Mouse (Mus musculus): ENCODE measurements around the gene Gm5737. TPM values are rescaled to one million over a fixed set of nuclear protein-coding genes. Genes with fewer than 3 reads are reported as not detected.

Gene Gm5737
- total and polyA plus RNA-seq, 2 experiments from 2014 or later: not detected

GRCm38 (mm10) chr7:120861488-120862047 is 49.4 kb downstream of the Gm5737 start:
- no peak for ATAC-seq (ENCODE audit: low FRiP score)
- Histone ChIP-seq H3K27ac (ENCODE audit: low read depth, low read length) (no peak overlapping the region), H3K36me3 (ENCODE audit: insufficient read depth, low read length) (0 out of 2 replicates have a peak, but pooled peaks cover 2% of the 10 kb centered on the region), H3K9me3 (ENCODE audit: low read length) (no peaks in the 10 kb centered on the region), H3K4me2 (ENCODE audit: low read depth, low read length, poor library complexity, severe bottlenecking) (no peak overlapping the region), H3K9ac (replicated peaks; ENCODE audit: low read length, poor library complexity, severe bottlenecking) (no peak overlapping the region), H3K4me3 (ENCODE audit: low read depth, low read length) (no peak overlapping the region), H3K27me3 (ENCODE audit: insufficient read depth, low read length) (no peaks in the 10 kb centered on the region), H3K4me1 (ENCODE audit: insufficient read depth, low read length) (peaks cover 2% of the 10 kb centered on the region; the same call in 1 of the 2 replicates)
- WGBS: 63% methylated on average over 2 of the region's 2 CpGs
- no peak for DNase-seq (ENCODE audit: low spot score)
- TF ChIP-seq CTCF (IDR thresholded peaks at IDR 0.05): no peak

GRCm38 (mm10) chr7:120862196-120862595 is 50.0 kb downstream of the Gm5737 start:
- no peak for ATAC-seq (ENCODE audit: low FRiP score)
- WGBS: 26% methylated on average over 3 of the region's 3 CpGs
- no peak overlapping the region for H3K27ac ChIP-seq (ENCODE audit: low read depth, low read length)

GRCm38 (mm10) chr7:120862626-120863025 is 50.5 kb downstream of the Gm5737 start:
- Histone ChIP-seq H3K4me1 (ENCODE audit: insufficient read depth, low read length) (peaks cover 2% of the 10 kb centered on the region; the same call in 1 of the 2 replicates), H3K4me3 (ENCODE audit: low read depth, low read length) (no peak overlapping the region), H3K9ac (replicated peaks; ENCODE audit: low read length, poor library complexity, severe bottlenecking) (no peak overlapping the region), H3K27me3 (ENCODE audit: insufficient read depth, low read length) (no peaks in the 10 kb centered on the region), H3K4me2 (ENCODE audit: low read depth, low read length, poor library complexity, severe bottlenecking) (no peak overlapping the region), H3K27ac (ENCODE audit: low read depth, low read length) (no peak overlapping the region), H3K9me3 (ENCODE audit: low read length) (no peaks in the 10 kb centered on the region), H3K36me3 (ENCODE audit: insufficient read depth, low read length) (0 out of 2 replicates have a peak, but pooled peaks cover 2% of the 10 kb centered on the region)
- ATAC-seq (ENCODE audit: low FRiP score) (no peak), DNase-seq (ENCODE audit: low spot score) (no peak)
- TF ChIP-seq CTCF (IDR thresholded peaks at IDR 0.05): no peak
- 65% methylated on average over 7 of the region's 7 CpGs for WGBS

More at GRCm38 (mm10) chr7:120862196-120862595, 50.0 kb downstream of the Gm5737 start:
- H3K4me2 ChIP-seq (ENCODE audit: low read depth, low read length, poor library complexity, severe bottlenecking): no peak overlapping the region
- no peak overlapping the region for H3K4me3 ChIP-seq (ENCODE audit: low read depth, low read length)
- no peaks in the 10 kb centered on the region for H3K9me3 ChIP-seq (ENCODE audit: low read length)
- no peak for TF ChIP-seq CTCF (IDR thresholded peaks at IDR 0.05)
- H3K9ac ChIP-seq (replicated peaks; ENCODE audit: low read length, poor library complexity, severe bottlenecking): no peak overlapping the region
- H3K36me3 ChIP-seq (ENCODE audit: insufficient read depth, low read length): 0 out of 2 replicates have a peak, but pooled peaks cover 2% of the 10 kb centered on the region
- DNase-seq (ENCODE audit: low spot score): no peak
- H3K27me3 ChIP-seq (ENCODE audit: insufficient read depth, low read length): no peaks in the 10 kb centered on the region
- H3K4me1 ChIP-seq (ENCODE audit: insufficient read depth, low read length): peaks cover 2% of the 10 kb centered on the region; the same call in 1 of the 2 replicates

DNA sequence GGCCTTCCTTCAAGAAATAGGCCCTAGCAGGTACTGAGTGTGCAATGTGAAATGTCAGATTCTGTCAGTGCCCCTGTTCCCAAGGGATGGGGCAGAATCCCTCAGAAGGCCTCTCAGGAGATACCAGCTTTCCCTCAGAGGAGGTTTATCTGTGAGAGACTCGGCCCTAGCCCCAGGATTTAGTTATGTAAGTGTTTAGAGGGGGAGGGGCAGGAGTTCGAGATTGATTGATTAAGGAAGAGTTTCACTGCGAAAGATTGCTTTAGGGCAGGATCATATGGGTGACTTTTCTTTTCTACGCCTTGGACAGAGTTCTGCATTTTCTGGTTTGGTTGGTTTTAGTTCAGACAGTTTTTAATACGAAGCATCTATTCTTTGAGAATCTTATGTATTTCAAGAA is 51.3 kb downstream of the Gm5737 start:
- WGBS: 60% methylated on average over 5 of the region's 5 CpGs
- H3K4me2 ChIP-seq (ENCODE audit: low read depth, low read length, poor library complexity, severe bottlenecking): no peak overlapping the region

DNA sequence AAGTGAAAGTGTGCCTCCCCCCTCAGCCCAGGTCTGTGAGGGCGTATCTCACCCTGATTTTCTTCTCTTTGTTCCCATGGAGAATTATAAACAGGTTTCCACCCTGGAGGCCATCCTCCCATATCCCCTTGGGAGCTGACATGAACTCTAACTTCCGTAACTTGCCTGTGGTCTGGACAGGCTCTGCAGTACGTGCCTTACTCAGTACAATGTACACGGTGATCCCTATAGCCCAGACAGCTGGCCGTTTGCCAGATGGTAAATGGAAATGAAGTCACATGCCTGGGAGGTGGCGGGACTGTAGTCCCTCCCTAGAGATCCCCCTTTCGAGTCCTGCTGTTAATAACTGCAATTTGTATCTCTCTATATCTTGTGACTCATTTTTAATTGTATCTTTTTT is 52.9 kb downstream of the Gm5737 start:
- 15% methylated on average over 7 of the region's 7 CpGs for WGBS
- Histone ChIP-seq H3K9me3 (ENCODE audit: low read length) (no peaks in the 10 kb centered on the region), H3K4me2 (ENCODE audit: low read depth, low read length, poor library complexity, severe bottlenecking) (no peak overlapping the region), H3K27ac (ENCODE audit: low read depth, low read length) (no peak overlapping the region), H3K4me1 (ENCODE audit: insufficient read depth, low read length) (peaks cover 2% of the 10 kb centered on the region; the same call in 1 of the 2 replicates), H3K27me3 (ENCODE audit: insufficient read depth, low read length) (no peaks in the 10 kb centered on the region), H3K9ac (replicated peaks; ENCODE audit: low read length, poor library complexity, severe bottlenecking) (no peak overlapping the region), H3K4me3 (ENCODE audit: low read depth, low read length) (no peak overlapping the region), H3K36me3 (ENCODE audit: insufficient read depth, low read length) (no peaks in the 10 kb centered on the region)
- no peak for ATAC-seq (ENCODE audit: low FRiP score)
- DNase-seq (ENCODE audit: low spot score): peak; percentile 60
- TF ChIP-seq CTCF (IDR thresholded peaks at IDR 0.05): no peak

More for the DNA sequence above, 51.3 kb downstream of the Gm5737 start:
- Histone ChIP-seq H3K4me1 (ENCODE audit: insufficient read depth, low read length) (peaks cover 2% of the 10 kb centered on the region; the same call in 1 of the 2 replicates), H3K27ac (ENCODE audit: low read depth, low read length) (no peak overlapping the region), H3K36me3 (ENCODE audit: insufficient read depth, low read length) (0 out of 2 replicates have a peak, but pooled peaks cover 2% of the 10 kb centered on the region), H3K4me3 (ENCODE audit: low read depth, low read length) (no peak overlapping the region), H3K9ac (replicated peaks; ENCODE audit: low read length, poor library complexity, severe bottlenecking) (no peak overlapping the region), H3K27me3 (ENCODE audit: insufficient read depth, low read length) (no peaks in the 10 kb centered on the region), H3K9me3 (ENCODE audit: low read length) (no peaks in the 10 kb centered on the region)
- DNase-seq (ENCODE audit: low spot score): no peak
- TF ChIP-seq CTCF (IDR thresholded peaks at IDR 0.05): no peak
- ATAC-seq (ENCODE audit: low FRiP score): no peak

GRCm38 (mm10) chr7:120865832-120866231 is 53.7 kb downstream of the Gm5737 start:
- no peaks in the 10 kb centered on the region for H3K27me3 ChIP-seq (ENCODE audit: insufficient read depth, low read length)
- H3K4me3 ChIP-seq (ENCODE audit: low read depth, low read length): no peak overlapping the region
- TF ChIP-seq CTCF (IDR thresholded peaks at IDR 0.05): no peak
- H3K4me1 ChIP-seq (ENCODE audit: insufficient read depth, low read length): peaks cover 2% of the 10 kb centered on the region; the same call in 1 of the 2 replicates
- no peak for ATAC-seq (ENCODE audit: low FRiP score)
- H3K27ac ChIP-seq (ENCODE audit: low read depth, low read length): 0 out of 2 replicates have a peak overlapping the region, but pooled peaks have one; percentile 3
- no peak overlapping the region for H3K4me2 ChIP-seq (ENCODE audit: low read depth, low read length, poor library complexity, severe bottlenecking)
- WGBS: 43% methylated on average over 4 of the region's 4 CpGs
- no peak overlapping the region for H3K9ac ChIP-seq (replicated peaks; ENCODE audit: low read length, poor library complexity, severe bottlenecking)
- no peaks in the 10 kb centered on the region for H3K9me3 ChIP-seq (ENCODE audit: low read length)
- DNase-seq (ENCODE audit: low spot score): no peak
- H3K36me3 ChIP-seq (ENCODE audit: insufficient read depth, low read length): no peaks in the 10 kb centered on the region
